Mouse (Mus musculus) lung, embryonic 16.5 days (tissue): ENCODE measurements around the gene Rpgr. TPM values are rescaled to one million over a fixed set of nuclear protein-coding genes. Genes with fewer than 3 reads are reported as not detected.

Experiments used
- ATAC-seq: fragments of 200-750 bp; cut with Nextera tagmentation; 2 replicates; pipeline ENCODE4 v1.8.0; 2017; ENCODE audit warnings: low read depth, mild to moderate bottlenecking, moderate library complexity
- H3K27ac ChIP-seq: fragments of 300-500 bp; sonication (generic); 2 replicates; pipeline ENCODE4 v1.5.1; 2014; ENCODE audit warnings: mild to moderate bottlenecking, control low read depth, low read length
- H3K27me3 ChIP-seq: fragments of 300-500 bp; sonication (generic); 2 replicates; pipeline ENCODE4 v1.6.1; 2014; ENCODE audit warnings: low read depth, low read length, mixed read lengths; ENCODE audit not compliant: control insufficient read depth, insufficient read depth
- H3K36me3 ChIP-seq: fragments of 300-500 bp; sonication (generic); 2 replicates; pipeline ENCODE4 v1.6.1; 2014; ENCODE audit warnings: low read length; ENCODE audit not compliant: control insufficient read depth, insufficient read depth
- H3K4me1 ChIP-seq: fragments of 300-500 bp; sonication (generic); replicated peaks from 2 replicates; pipeline ENCODE4 v1.6.1; 2014; ENCODE audit warnings: low read length, mixed read lengths; ENCODE audit not compliant: control insufficient read depth, insufficient read depth
- H3K4me2 ChIP-seq: fragments of 300-500 bp; sonication (generic); 2 replicates; pipeline ENCODE4 v1.6.1; 2014; ENCODE audit warnings: low read depth, low read length, control low read depth
- H3K4me3 ChIP-seq: fragments of 300-500 bp; sonication (generic); 2 replicates; pipeline ENCODE4 v1.5.1; 2014; ENCODE audit warnings: mild to moderate bottlenecking, low read length, control low read depth
- H3K9ac ChIP-seq: fragments of 300-500 bp; sonication (generic); 2 replicates; pipeline ENCODE4 v1.6.1; 2014; ENCODE audit warnings: low read length, control low read depth
- H3K9me3 ChIP-seq: fragments of 300-500 bp; sonication (generic); 2 replicates; pipeline ENCODE4 v1.6.1; 2016; ENCODE audit warnings: low read length; ENCODE audit not compliant: control insufficient read depth
- WGBS: fragments of 180-500 bp; shearing (Covaris S2); extraction: QIAGEN DNeasy Blood & Tissue Kit; methylation state at CpG from one replicate; pipeline ENCODE4 v1.1.7; 2014; 5-methylcytosine and 5-hydroxymethylcytosine counted together
- polyA plus RNA-seq: library from polyadenylated mRNA; unstranded; fragments of >200 nt; fragmentation: Nextera tagmentation; extraction: Ambion mirVana; gene quantifications from 2 replicates; pipeline ENCODE4 v1.2.1, GENCODE M21; 2015

Gene Rpgr
- polyA plus RNA-seq, 1 experiment from 2014 or later = 16.9 TPM

GRCm38 (mm10) chrX:10063361-10063760 is 153.4 kb downstream of the Rpgr start:
- Histone ChIP-seq H3K4me2 (no peak overlapping the region), H3K4me1 (no peaks in the 10 kb centered on the region), H3K36me3 (no peaks in the 10 kb centered on the region), H3K4me3 (no peak overlapping the region), H3K27ac (no peak overlapping the region), H3K27me3 (no peaks in the 10 kb centered on the region; the same call in 1 of the 2 replicates), H3K9me3 (no peaks in the 10 kb centered on the region), H3K9ac (no peak overlapping the region)
- WGBS = 57% methylated on average over 2 of the region's 2 CpGs
- ATAC-seq = no peak

- H3K9ac ChIP-seq = no peak overlapping the region
- ATAC-seq = no peak
- 86% methylated on average over 4 of the region's 4 CpGs for WGBS
Measured at GRCm38 (mm10) chrX:10062201-10062600, 154.5 kb downstream of the Rpgr start.

DNA sequence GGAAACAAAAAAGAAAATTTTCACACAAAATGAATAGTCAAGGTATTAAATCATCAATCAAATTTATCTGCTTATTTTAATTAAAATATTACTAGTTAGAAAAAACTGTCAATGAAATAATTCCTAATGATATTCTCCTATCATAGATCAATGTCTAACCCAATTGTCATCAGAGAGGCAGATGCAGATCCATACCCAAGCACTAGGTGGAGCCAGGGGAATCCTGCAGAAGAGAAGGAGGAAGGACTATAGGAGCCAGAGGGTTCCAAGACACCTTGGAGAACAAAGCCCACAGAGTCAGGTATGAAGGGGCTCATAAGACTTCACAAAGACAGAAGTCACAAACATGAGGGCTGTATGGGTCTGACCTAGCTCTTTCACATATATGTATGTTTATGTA is 182.1 kb downstream of the Rpgr start:
- H3K4me1 ChIP-seq = no peaks in the 10 kb centered on the region
- no peak overlapping the region for H3K9ac ChIP-seq
- no peak for ATAC-seq
- no peaks in the 10 kb centered on the region for H3K9me3 ChIP-seq
- no peak overlapping the region for H3K4me3 ChIP-seq
- no peak overlapping the region for H3K27ac ChIP-seq
- no peaks in the 10 kb centered on the region for H3K27me3 ChIP-seq
- no peak overlapping the region for H3K4me2 ChIP-seq
- no peaks in the 10 kb centered on the region for H3K36me3 ChIP-seq

More at GRCm38 (mm10) chrX:10062201-10062600, 154.5 kb downstream of the Rpgr start:
- no peak overlapping the region for H3K27ac ChIP-seq
- no peaks in the 10 kb centered on the region for H3K9me3 ChIP-seq
- no peaks in the 10 kb centered on the region for H3K36me3 ChIP-seq
- H3K4me3 ChIP-seq = no peak overlapping the region
- H3K4me1 ChIP-seq = no peaks in the 10 kb centered on the region
- H3K27me3 ChIP-seq = no peaks in the 10 kb centered on the region; the same call in 1 of the 2 replicates
- H3K4me2 ChIP-seq = no peak overlapping the region

Other genes starting within 250 kb of the Rpgr start
- gene Srpx, start 99.2 kb downstream of the Rpgr start, polyA plus RNA-seq = 19.8 and 22.7 TPM in 2 replicates
- 0.13 and 0.93 TPM in 2 replicates for gene Otc, start 35.4 kb upstream of the Rpgr start, polyA plus RNA-seq